Mouse (Mus musculus) ovary, postnatal 10 days (tissue): ENCODE measurements around the gene Mvd.

ENCODE experiments used
- DNase-seq: peaks from one replicate; pipeline ENCODE4 v3.0.0; 2022; ENCODE audit warnings: low spot score

The Mvd gene

GRCm38 (mm10) chr8:122426145-122426544 lies 17.1 kb downstream of the Mvd start:
- no peak for DNase-seq

DNA sequence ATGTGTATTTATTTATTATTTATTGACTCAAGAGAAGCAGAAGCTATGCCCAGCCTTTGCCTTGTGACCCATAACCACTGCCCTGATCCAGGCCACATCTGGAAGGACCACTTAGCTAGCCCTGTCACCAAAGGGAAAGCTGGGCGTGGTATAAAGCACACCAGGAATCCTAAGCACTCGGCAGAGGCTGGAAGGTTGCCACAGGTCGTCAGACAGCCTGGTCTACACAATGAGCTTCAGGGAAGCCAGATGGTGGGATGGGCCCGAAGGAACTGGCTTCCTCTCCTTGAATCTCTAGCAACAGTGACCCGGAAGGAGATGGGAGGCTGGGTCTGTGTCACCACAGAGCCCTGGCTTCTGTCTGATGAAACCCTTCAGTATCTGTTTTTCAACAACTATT lies 19.6 kb downstream of the Mvd start:
- DNase-seq: no peak

- DNase-seq: no peak
Observed at GRCm38 (mm10) chr8:122423217-122423616, 20.0 kb downstream of the Mvd start.

DNA sequence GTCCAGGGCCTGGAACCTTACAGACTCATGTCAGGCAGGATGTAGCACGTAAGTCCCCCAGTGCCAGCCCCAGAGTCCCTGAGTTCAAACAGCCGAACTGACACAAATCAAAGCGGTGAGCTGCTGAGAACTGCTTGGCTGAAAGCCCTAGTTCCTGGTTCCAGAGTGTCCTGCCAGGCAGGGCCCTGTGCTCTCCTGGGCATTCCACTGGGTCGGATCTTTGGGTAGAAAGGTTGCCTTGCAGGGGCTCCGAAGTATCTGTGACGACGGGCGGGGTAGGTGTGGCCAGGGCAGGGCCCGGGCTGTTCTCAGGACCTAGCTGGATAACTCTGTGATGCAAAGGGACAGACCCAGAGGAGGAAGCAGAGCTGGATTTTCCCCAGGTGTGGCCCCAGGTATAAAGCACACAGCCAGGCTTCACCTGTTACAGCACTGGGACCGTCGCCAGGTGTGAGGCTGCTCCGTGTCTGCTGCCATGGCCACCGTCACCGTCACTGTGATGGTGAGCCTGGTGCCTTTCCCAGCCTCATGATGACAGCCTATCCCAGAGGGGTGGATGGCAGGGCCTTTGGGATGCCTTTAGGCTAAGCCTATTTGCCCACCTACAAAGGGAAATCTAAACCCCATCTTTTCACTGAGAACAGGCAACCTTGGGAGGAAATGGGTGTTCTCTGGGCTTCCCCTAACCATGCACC lies 21.7 kb downstream of the Mvd start, which contains the start of gene Il17c:
TSS of gene Il17c (plus strand) at position 645 of the 695 bp plus-strand sequence.
- DNase-seq: no peak

- DNase-seq: no peak
Observed at GRCm38 (mm10) chr8:122419881-122420555, 23.2 kb downstream of the Mvd start.

DNA sequence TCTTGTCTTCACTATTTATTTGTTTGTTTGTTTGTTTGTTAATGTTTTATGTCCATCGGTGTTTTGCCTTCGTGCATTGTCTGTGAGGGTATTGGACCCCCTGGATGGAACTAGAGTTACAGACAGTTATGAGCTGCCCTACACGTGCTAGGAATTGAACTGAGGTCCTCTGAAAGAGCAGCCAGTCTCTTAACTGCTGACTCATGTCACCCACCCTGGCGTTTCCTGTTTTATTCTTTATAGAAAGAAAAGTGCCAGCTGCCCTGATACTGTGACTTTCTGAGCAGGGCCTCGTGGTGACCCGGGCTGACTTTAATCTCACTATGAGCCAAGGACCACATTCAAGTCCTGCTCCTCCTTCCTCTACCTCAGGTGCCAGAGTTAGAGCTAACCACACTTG lies 27.7 kb downstream of the Mvd start:
- no peak for DNase-seq

GRCm38 (mm10) chr8:122414311-122414710 lies 28.9 kb downstream of the Mvd start:
- DNase-seq: no peak

DNA sequence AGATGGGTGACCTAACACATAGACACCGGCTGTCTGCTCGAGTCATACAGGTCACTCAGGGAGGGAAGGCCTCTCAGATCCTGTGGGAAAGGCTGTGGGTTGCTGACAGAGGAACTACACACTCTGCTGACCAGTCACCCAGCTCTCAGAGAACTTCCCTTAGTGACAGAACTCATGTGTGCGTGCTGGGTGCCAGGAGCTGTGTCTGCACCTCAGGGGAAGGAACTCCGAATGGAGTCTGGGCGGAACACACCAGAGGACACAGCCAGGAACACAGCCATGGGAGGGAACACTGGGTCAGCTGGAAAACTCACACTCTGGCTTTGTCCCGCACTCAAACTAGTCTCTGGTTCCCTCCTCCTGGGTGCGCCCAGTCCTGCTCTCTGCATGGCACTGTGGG lies 35.5 kb downstream of the Mvd start:
- no peak for DNase-seq

- no peak for DNase-seq
Observed at GRCm38 (mm10) chr8:122405146-122405805, 37.9 kb downstream of the Mvd start.

DNA sequence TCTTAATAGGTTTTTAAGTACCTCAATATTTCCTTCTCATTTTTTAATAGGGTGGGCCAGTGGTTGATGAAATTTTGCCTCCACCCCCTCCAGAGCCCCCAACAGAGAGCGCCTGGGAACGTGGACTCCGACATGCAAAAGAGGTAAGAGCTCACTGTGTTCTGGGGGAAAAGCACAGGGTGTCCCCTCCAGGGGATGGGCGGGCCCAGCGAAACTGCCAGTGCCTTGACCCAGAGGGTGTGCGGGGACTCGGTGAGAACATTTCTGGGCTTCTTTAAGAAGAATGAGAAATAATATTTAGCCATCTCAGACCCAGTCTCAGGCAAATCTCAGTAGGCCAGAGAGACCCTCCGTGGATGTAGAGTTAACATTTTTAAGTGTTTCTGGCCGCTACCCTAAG lies 45.0 kb downstream of the Mvd start:
- no peak for DNase-seq

- DNase-seq: no peak
Observed at GRCm38 (mm10) chr8:122395291-122395690, 47.9 kb downstream of the Mvd start.

- DNase-seq: no peak
Observed at GRCm38 (mm10) chr8:122393717-122394116, 49.5 kb downstream of the Mvd start.

- DNase-seq: no peak
Observed at GRCm38 (mm10) chr8:122390758-122391157, 52.5 kb downstream of the Mvd start.

DNA sequence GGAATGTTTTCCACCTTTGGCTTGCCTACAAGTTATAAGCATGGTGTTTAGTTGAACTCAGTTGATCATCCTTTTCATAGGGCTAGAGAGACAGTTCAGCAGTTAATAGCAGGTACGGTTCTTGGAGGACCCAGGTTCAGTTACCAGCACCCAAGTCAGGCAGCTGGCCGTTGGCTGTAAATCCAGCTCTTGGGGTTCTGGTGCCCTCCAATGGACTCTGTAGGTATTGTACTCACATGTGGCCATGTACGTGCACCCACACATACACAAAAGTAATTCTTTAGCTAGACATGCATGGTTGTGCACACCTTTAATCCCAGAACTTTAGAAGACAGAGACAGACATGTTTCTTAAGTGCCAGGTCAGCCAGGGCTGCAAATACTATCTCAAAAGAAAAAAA lies 53.9 kb downstream of the Mvd start:
- DNase-seq: no peak
